Mouse (Mus musculus): Measurements from ENCODE around the gene Pcdh15.

DNA sequence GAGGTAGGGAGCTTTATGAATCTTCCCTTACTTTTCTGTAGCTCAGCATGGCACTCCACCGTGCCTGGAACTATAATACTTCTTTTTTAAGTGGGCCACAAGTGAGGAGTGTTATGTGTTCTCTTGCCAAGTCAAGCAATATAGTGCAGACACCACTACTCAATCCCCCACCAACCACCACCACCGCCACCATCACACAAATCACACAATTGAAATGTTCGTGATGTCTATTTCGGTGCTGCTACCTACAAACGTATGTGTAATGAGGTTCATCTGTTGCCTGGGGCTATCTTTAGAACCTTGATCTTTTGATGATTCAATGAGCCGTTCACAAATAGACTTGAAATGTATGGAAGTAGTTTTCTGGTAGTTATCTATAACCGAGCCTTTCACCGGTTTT, 1304.0 kb downstream of the Pcdh15 start:
- no peak for TF ChIP-seq CTCF (IDR thresholded peaks at IDR 0.05; ENCODE audit: borderline replicate concordance, insufficient read depth, low read depth, low read length)
- TF ChIP-seq POLR2A (IDR thresholded peaks at IDR 0.05; ENCODE audit: borderline replicate concordance, insufficient read depth, low read length): no peak

Measured in cerebellum, adult 2 months (tissue).